Mouse (Mus musculus) left cerebral cortex, postnatal 36 days (tissue): Measurements from ENCODE around the gene Gm13040. TPM values are rescaled to one million over a fixed set of nuclear protein-coding genes. Genes with fewer than 3 reads are reported as not detected.
"Not testable (repeated sequence)": the region's sequence is repeated elsewhere in the genome, so short reads cannot be mapped to it uniquely, and the experiment has no call there.

ENCODE experiments used
- DNase-seq, 2 experiments: peaks; one replicate each; pipeline ENCODE4 v3.0.0; 2021 to 2022; ENCODE audit warnings: low spot score in 2 of 2, mixed read lengths in 1 of 2
- intact Hi-C: fragments of 180-260 bp; cut with DNase I; formaldehyde crosslinking; loops from one replicate; pipeline ENCODE4 v1.15.1; 2025
- total RNA-seq, 2 experiments: library from RNA; stranded (reverse); gene quantifications; 2 replicates each; pipeline ENCODE4 v1.2.3; 2021

Gene Gm13040
- total RNA-seq, result not detected

GRCm38 (mm10) chr4:143535654-143536053 is at the start of gene Gm13040:
TSS of gene Gm13040 (plus strand) at chr4:143535954.
- intact Hi-C loops, DNase-seq: not testable (repeated sequence)

- intact Hi-C loops, result no loop called here
- no peak for DNase-seq
Measured at GRCm38 (mm10) chr4:143511043-143511442, 24.7 kb upstream of the Gm13040 start, which contains the start of gene Gm13043. TSS of gene Gm13043 (plus strand) at chr4:143511343.

GRCm38 (mm10) chr4:143551400-143551799 is 15.6 kb downstream of the Gm13040 start, which contains the start of the genes BC080695 and Gm13057:
TSS of gene BC080695 (plus strand) at chr4:143551700.
TSS of gene Gm13057 (plus strand) at chr4:143551709.
- DNase-seq, intact Hi-C loops: not testable (repeated sequence)

Other genes with a start within 250 kb of the Gm13040 start
- 10 to 100 TPM; 13.3 to 15.1 TPM for gene Pdpn, start 236.4 kb upstream of the Gm13040 start, total RNA-seq
- 1 to 10 TPM; 1.7 to 3.0 TPM for gene Lrrc38, start 186.2 kb upstream of the Gm13040 start, total RNA-seq
- not detected for gene Pramel1, start 141.5 kb upstream of the Gm13040 start, total RNA-seq
- 10 to 100 TPM; 13.2 to 14.1 TPM for gene Pramef8, start 123.5 kb upstream of the Gm13040 start, total RNA-seq
- not detected for gene Oog4, start 85.6 kb upstream of the Gm13040 start, total RNA-seq
- not detected for gene Gm13043, start 24.6 kb upstream of the Gm13040 start, total RNA-seq
- gene BC080695, start 15.7 kb downstream of the Gm13040 start, total RNA-seq, result not detected
- gene Gm13057, start 15.8 kb downstream of the Gm13040 start, total RNA-seq, result not detected
- not detected for gene Gm13083, start 79.0 kb downstream of the Gm13040 start, total RNA-seq
- not detected for gene Gm13088, start 121.3 kb downstream of the Gm13040 start, total RNA-seq
- not detected for gene Gm13089, start 166.8 kb downstream of the Gm13040 start, total RNA-seq
- gene Gm13078, start 183.5 kb downstream of the Gm13040 start, total RNA-seq, result not detected